Mouse (Mus musculus): ENCODE data around the gene Hoxa5. TPM values are rescaled to one million over a fixed set of nuclear protein-coding genes. Genes with fewer than 3 reads are reported as not detected.

Gene Hoxa5
- polyA plus RNA-seq, 1 experiment from 2014 or later, result not detected

- H3K27me3 ChIP-seq (ENCODE audit: control insufficient read depth, insufficient read depth, low read length), result peaks cover 94% of the 10 kb centered on the region
These were observed 38.5 kb upstream of the Hoxa5 start for GRCm38 (mm10) chr6:52242801-52243332.

DNA sequence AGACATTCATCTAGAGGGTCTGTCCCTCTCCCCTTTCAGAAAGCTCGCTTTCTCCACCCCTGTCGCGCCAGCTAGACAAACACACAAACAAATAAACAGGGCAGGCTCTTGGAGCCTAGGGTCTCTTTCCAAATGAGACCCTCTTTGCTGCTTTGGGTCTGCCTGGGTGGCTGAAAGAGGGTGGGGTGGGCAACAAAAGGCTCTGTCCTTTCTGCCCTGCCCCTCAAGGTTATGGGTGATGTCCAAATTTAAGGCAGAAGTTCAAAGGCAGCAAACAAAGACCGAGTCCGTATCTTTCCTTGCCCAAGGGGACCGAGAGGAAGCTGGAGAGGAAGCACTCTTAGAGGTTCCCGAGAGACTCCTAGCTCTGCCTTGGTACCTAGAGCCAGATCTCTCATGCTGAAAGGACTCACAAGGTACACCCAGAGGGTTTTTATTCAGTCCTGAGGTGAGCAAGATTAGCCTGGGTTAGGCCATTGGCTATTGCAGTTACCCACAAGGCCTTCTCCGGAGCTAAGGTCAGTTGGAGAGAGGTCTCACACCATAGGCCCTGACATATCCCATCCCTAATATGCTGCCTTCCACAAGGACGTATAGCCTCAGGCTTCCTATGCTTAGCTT, 36.7 kb upstream of the Hoxa5 start:
- Histone ChIP-seq H3K4me3 (ENCODE audit: low read depth, low read length) (no peak overlapping the region), H3K4me1 (replicated peaks; ENCODE audit: control insufficient read depth, insufficient read depth, low read length) (0 out of 2 replicates have a peak, but pooled peaks cover 3% of the 10 kb centered on the region), H3K27me3 (ENCODE audit: control insufficient read depth, insufficient read depth, low read length) (peaks cover 95% of the 10 kb centered on the region), H3K4me2 (ENCODE audit: low read depth, low read length, severe bottlenecking) (no peak overlapping the region), H3K9ac (ENCODE audit: low read length) (no peak overlapping the region), H3K9me3 (ENCODE audit: control insufficient read depth, low read length) (no peaks in the 10 kb centered on the region), H3K36me3 (ENCODE audit: control insufficient read depth, insufficient read depth, low read length) (no peaks in the 10 kb centered on the region), H3K27ac (ENCODE audit: low read depth, low read length) (no peak overlapping the region)
- ATAC-seq (replicated peaks; ENCODE audit: low FRiP score) (no peak), DNase-seq (ENCODE audit: low spot score) (peak; percentile 46)
- WGBS, result 6% methylated on average over 9 of the region's 9 CpGs

More at GRCm38 (mm10) chr6:52242801-52243332, 38.5 kb upstream of the Hoxa5 start:
- Histone ChIP-seq H3K9ac (ENCODE audit: low read length) (no peak overlapping the region), H3K4me2 (ENCODE audit: low read depth, low read length, severe bottlenecking) (no peak overlapping the region), H3K36me3 (ENCODE audit: control insufficient read depth, insufficient read depth, low read length) (no peaks in the 10 kb centered on the region), H3K4me3 (ENCODE audit: low read depth, low read length) (no peak overlapping the region), H3K9me3 (ENCODE audit: control insufficient read depth, low read length) (no peaks in the 10 kb centered on the region), H3K27ac (ENCODE audit: low read depth, low read length) (no peak overlapping the region), H3K4me1 (replicated peaks; ENCODE audit: control insufficient read depth, insufficient read depth, low read length) (0 out of 2 replicates have a peak, but pooled peaks cover 3% of the 10 kb centered on the region)
- 4% methylated on average over 4 of the region's 4 CpGs for WGBS
- DNase-seq (ENCODE audit: low spot score) (peak; percentile 44), ATAC-seq (replicated peaks; ENCODE audit: low FRiP score) (no peak)

GRCm38 (mm10) chr6:52240389-52241000, 36.1 kb upstream of the Hoxa5 start, which contains the start of gene Hoxa10:
Gene Hoxa10 (minus strand): TSS chr6:52240854.
- ATAC-seq (replicated peaks; ENCODE audit: low FRiP score) (no peak), DNase-seq (ENCODE audit: low spot score) (peak; percentile 91)
- Histone ChIP-seq H3K4me2 (ENCODE audit: low read depth, low read length, severe bottlenecking) (0 out of 2 replicates have a peak within 1 kb of the TSS, but pooled peaks have one; percentile 21), H3K4me3 (ENCODE audit: low read depth, low read length) (no peak within 1 kb of the TSS), H3K9me3 (ENCODE audit: control insufficient read depth, low read length) (no peaks in the 10 kb centered on the region), H3K27ac (ENCODE audit: low read depth, low read length) (no peak within 1 kb of the TSS), H3K36me3 (ENCODE audit: control insufficient read depth, insufficient read depth, low read length) (no peaks in the 10 kb centered on the region), H3K27me3 (ENCODE audit: control insufficient read depth, insufficient read depth, low read length) (peaks cover 95% of the 10 kb centered on the region), H3K9ac (ENCODE audit: low read length) (no peak within 1 kb of the TSS), H3K4me1 (replicated peaks; ENCODE audit: control insufficient read depth, insufficient read depth, low read length) (0 out of 2 replicates have a peak, but pooled peaks cover 3% of the 10 kb centered on the region)
- 1% methylated on average over 35 of the region's 35 CpGs for WGBS

- H3K9ac ChIP-seq (ENCODE audit: low read length), result no peak overlapping the region
- ATAC-seq (replicated peaks; ENCODE audit: low FRiP score), result no peak
- 0 out of 2 replicates have a peak overlapping the region, but pooled peaks have one; percentile 21 for H3K4me2 ChIP-seq (ENCODE audit: low read depth, low read length, severe bottlenecking)
- H3K36me3 ChIP-seq (ENCODE audit: control insufficient read depth, insufficient read depth, low read length), result no peaks in the 10 kb centered on the region
- no peaks in the 10 kb centered on the region for H3K9me3 ChIP-seq (ENCODE audit: control insufficient read depth, low read length)
- no peak overlapping the region for H3K4me3 ChIP-seq (ENCODE audit: low read depth, low read length)
- H3K4me1 ChIP-seq (replicated peaks; ENCODE audit: control insufficient read depth, insufficient read depth, low read length), result no peaks in the 10 kb centered on the region
- 1% methylated on average over 30 of the region's 30 CpGs for WGBS
- peaks cover 95% of the 10 kb centered on the region for H3K27me3 ChIP-seq (ENCODE audit: control insufficient read depth, insufficient read depth, low read length)
- DNase-seq (ENCODE audit: low spot score), result peak; percentile 53
- H3K27ac ChIP-seq (ENCODE audit: low read depth, low read length), result no peak overlapping the region
These were observed 35.4 kb upstream of the Hoxa5 start for GRCm38 (mm10) chr6:52239625-52240388.

DNA sequence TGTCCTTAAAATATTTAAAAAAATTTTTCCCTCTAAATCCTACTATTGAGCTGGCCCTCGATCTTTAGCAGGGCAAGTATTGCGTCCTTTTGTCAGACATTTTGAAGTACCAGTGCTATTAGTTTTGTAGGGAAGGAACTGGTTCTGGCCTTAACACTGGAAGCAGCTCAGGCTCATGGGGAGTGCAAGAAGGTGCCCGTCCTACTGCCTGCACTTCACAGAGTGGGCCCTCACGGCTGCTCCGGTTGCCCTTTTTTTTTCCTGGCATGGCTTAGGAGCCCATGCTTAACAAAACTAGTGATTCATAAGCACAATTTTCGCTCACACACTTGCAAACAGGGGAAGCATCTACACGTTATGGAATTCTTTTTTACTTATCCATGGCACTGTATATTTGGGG, 34.6 kb upstream of the Hoxa5 start:
- Histone ChIP-seq H3K4me1 (replicated peaks; ENCODE audit: control insufficient read depth, insufficient read depth, low read length) (0 out of 2 replicates have a peak, but pooled peaks cover 1% of the 10 kb centered on the region), H3K4me3 (ENCODE audit: low read depth, low read length) (no peak overlapping the region), H3K27ac (ENCODE audit: low read depth, low read length) (no peak overlapping the region), H3K9me3 (ENCODE audit: control insufficient read depth, low read length) (no peaks in the 10 kb centered on the region), H3K27me3 (ENCODE audit: control insufficient read depth, insufficient read depth, low read length) (peaks cover 95% of the 10 kb centered on the region), H3K9ac (ENCODE audit: low read length) (no peak overlapping the region), H3K4me2 (ENCODE audit: low read depth, low read length, severe bottlenecking) (no peak overlapping the region), H3K36me3 (ENCODE audit: control insufficient read depth, insufficient read depth, low read length) (no peaks in the 10 kb centered on the region)
- 2% methylated on average over 7 of the region's 7 CpGs for WGBS
- peak; percentile 57 for DNase-seq (ENCODE audit: low spot score)
- ATAC-seq (replicated peaks; ENCODE audit: low FRiP score), result no peak

- Histone ChIP-seq H3K9ac (ENCODE audit: low read length) (no peak overlapping the region), H3K27me3 (ENCODE audit: control insufficient read depth, insufficient read depth, low read length) (peaks cover 95% of the 10 kb centered on the region), H3K27ac (ENCODE audit: low read depth, low read length) (no peak overlapping the region), H3K4me1 (replicated peaks; ENCODE audit: control insufficient read depth, insufficient read depth, low read length) (0 out of 2 replicates have a peak, but pooled peaks cover 3% of the 10 kb centered on the region), H3K36me3 (ENCODE audit: control insufficient read depth, insufficient read depth, low read length) (no peaks in the 10 kb centered on the region), H3K4me2 (ENCODE audit: low read depth, low read length, severe bottlenecking) (no peak overlapping the region), H3K9me3 (ENCODE audit: control insufficient read depth, low read length) (no peaks in the 10 kb centered on the region), H3K4me3 (ENCODE audit: low read depth, low read length) (no peak overlapping the region)
- WGBS, result 4% methylated on average over 7 of the region's 7 CpGs
- DNase-seq (ENCODE audit: low spot score) (peak; percentile 46), ATAC-seq (replicated peaks; ENCODE audit: low FRiP score) (no peak)
These were observed 33.8 kb upstream of the Hoxa5 start for GRCm38 (mm10) chr6:52238155-52238545.

DNA sequence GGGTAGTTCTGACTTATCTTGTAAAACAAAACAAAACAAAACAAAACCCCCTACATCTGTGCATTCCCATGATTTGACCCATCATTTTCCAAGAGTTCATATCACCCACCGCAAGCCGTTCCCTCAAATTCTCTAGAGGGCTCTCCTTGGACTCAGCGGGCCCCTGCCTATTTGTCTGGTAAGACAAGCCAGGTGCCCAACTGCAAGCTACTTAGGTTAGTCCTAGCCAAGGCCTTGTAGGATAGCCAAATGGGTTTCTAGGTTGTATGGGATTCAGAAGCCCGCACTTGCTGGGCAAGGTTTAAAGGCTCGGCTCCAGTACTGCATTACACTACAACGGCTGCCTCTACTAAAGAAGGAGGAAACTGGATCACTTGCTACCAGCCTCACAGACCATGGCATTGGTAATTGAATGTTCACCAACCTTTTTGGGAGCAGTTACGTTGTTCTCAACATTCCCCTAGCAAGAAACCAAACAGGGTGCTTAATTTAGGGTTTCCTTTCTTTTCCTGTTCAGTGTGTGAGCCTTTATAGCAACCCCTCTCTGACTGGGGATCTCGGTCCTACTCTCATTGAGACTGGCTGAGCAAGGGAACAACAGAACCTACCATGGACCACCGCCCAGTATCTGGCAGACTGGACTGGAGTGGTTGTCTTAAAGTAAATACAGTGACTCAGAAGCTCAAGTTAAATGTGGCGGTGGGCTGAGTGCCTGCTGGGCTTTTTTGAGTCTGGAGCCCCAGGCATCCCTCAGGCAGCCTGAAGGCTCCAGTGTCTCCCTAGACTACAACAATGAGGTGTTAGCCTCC, 33.2 kb upstream of the Hoxa5 start:
- 11% methylated on average over 10 of the region's 10 CpGs for WGBS
- H3K27ac ChIP-seq (ENCODE audit: low read depth, low read length), result no peak overlapping the region
- H3K36me3 ChIP-seq (ENCODE audit: control insufficient read depth, insufficient read depth, low read length), result no peaks in the 10 kb centered on the region
- DNase-seq (ENCODE audit: low spot score) (peak; percentile 50), ATAC-seq (replicated peaks; ENCODE audit: low FRiP score) (no peak)
- no peak overlapping the region for H3K4me3 ChIP-seq (ENCODE audit: low read depth, low read length)
- H3K27me3 ChIP-seq (ENCODE audit: control insufficient read depth, insufficient read depth, low read length), result peaks cover 95% of the 10 kb centered on the region
- no peaks in the 10 kb centered on the region for H3K9me3 ChIP-seq (ENCODE audit: control insufficient read depth, low read length)
- no peak overlapping the region for H3K9ac ChIP-seq (ENCODE audit: low read length)
- 0 out of 2 replicates have a peak, but pooled peaks cover 3% of the 10 kb centered on the region for H3K4me1 ChIP-seq (replicated peaks; ENCODE audit: control insufficient read depth, insufficient read depth, low read length)
- no peak overlapping the region for H3K4me2 ChIP-seq (ENCODE audit: low read depth, low read length, severe bottlenecking)

- Histone ChIP-seq H3K27me3 (ENCODE audit: control insufficient read depth, insufficient read depth, low read length) (peaks cover 95% of the 10 kb centered on the region), H3K4me2 (ENCODE audit: low read depth, low read length, severe bottlenecking) (no peak overlapping the region), H3K4me1 (replicated peaks; ENCODE audit: control insufficient read depth, insufficient read depth, low read length) (0 out of 2 replicates have a peak, but pooled peaks cover 3% of the 10 kb centered on the region), H3K4me3 (ENCODE audit: low read depth, low read length) (no peak overlapping the region), H3K9ac (ENCODE audit: low read length) (no peak overlapping the region), H3K9me3 (ENCODE audit: control insufficient read depth, low read length) (no peaks in the 10 kb centered on the region), H3K27ac (ENCODE audit: low read depth, low read length) (no peak overlapping the region), H3K36me3 (ENCODE audit: control insufficient read depth, insufficient read depth, low read length) (no peaks in the 10 kb centered on the region)
- 4% methylated on average over 3 of the region's 3 CpGs for WGBS
- DNase-seq (ENCODE audit: low spot score) (peak; percentile 24), ATAC-seq (replicated peaks; ENCODE audit: low FRiP score) (no peak)
These were observed 32.4 kb upstream of the Hoxa5 start for GRCm38 (mm10) chr6:52236806-52237205.
